Comparison of ENCODE assay signal across 8 mouse cellular contexts in the genomic region with DNA sequence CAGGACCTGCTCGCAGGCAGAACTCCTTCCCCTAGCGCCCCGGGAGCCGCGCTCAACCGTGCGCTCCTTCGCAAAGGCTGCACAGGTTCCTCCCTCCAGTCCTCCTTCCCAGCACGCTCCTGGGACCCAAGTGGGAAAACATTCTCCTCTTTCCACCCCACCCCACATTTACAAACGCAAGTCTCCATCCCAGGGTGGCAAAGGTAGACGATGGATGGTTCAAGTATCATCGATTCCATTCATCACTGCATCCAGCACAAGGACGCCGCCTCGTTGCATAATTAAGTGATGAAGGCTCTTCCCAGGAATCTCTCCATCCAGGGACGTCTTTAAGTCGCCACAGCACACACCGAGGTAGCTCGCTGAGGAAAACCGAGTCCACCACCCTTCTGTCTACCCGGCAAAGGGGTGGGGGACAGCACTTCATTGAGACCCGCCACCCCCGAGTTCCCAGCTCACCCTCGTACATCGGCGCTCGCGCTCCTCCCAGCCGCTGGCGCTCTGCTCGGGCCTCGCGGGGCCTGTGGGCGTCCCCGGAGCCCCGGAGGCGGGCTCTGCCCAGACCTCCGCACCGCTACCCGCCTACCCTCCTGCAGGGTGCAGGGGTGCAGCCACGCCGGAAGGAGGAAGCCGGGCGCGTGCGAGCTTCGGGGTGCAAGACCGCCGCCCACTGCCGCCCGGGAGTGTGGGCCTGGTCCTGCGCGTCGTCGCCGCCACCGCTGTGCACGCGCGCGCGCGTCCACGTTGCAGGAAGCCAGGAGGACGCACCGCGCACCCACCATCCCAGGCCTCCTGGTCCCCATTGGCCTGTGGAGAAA. TPM values are rescaled to one million over a fixed set of nuclear protein-coding genes. Genes with fewer than 3 reads are reported as not detected.
A peak's percentile ranks its signal among the peaks of the same experiment; 100 is the strongest.
DNase-seq lines count a peak whose midpoint lies in the region.

Gene Chst10, minus strand, starts transcription at position 731 of the 818 bp plus-strand sequence.

- H3K4me3 ChIP-seq in megakaryocyte, embryonic 14.5 days (replicated peaks), result peak within 1 kb of the TSS; percentile 92

- H3K9me3 ChIP-seq in megakaryocyte, embryonic 14.5 days, result peaks cover 12% of the 10 kb centered on the region

- peaks cover 53% of the 10 kb centered on the region for H3K27me3 ChIP-seq in megakaryocyte, embryonic 14.5 days (replicated peaks)

- peak; percentile 56 to 72 for DNase-seq in adrenal gland, adult (ENCODE audit: inconsistent age in 2 of 2, low spot score in 1 of 2)
- peak; percentile 79 for DNase-seq in embryo, embryonic 10.5 days (ENCODE audit: low spot score)
- DNase-seq in gastrocnemius, postnatal 25 days, result peak; percentile 72
- peak; percentile 92 for DNase-seq in induced T-regulatory cell, adult 2 months (ENCODE audit: low read depth)
- peak; percentile 55 to 80 for DNase-seq in left cerebral cortex, adult 9 months (ENCODE audit: low spot score in 2 of 2)
- peak; percentile 90 to 91 for DNase-seq in right cerebral cortex, postnatal 10 days (ENCODE audit: low spot score in 2 of 2)
- peak; percentile 46 to 48 for DNase-seq in urinary bladder, postnatal 36 days (ENCODE audit: low spot score in 2 of 2)

- H3K36me3 ChIP-seq in megakaryocyte, embryonic 14.5 days (replicated peaks; ENCODE audit: low read length), result no peaks in the 10 kb centered on the region

- peaks cover 19% of the 10 kb centered on the region for H3K4me1 ChIP-seq in megakaryocyte, embryonic 14.5 days

RNA-seq across cellular contexts. Expression of gene Chst10, which starts in this region (rescaled TPM):
- under 1 TPM; 0.26 to 0.27 TPM for total RNA-seq in gastrocnemius, postnatal 25 days (2021)
- 1.1 TPM in 1 of 2 replicates, not detected in the other for polyA plus RNA-seq in megakaryocyte, embryonic 14.5 days (2012; ENCODE audit: insufficient read depth, low replicate concordance)

Comparison
In these comparisons a context has a peak if more than half of its experiments do, and no peak if none do; other contexts are left out.
1. Peak in every context shown above with its lines: DNase-seq and H3K4me3 ChIP-seq.
2. Peak in DNase-seq in gastrocnemius, postnatal 25 days; RNA of the gene not detected or under 1 TPM.